Mouse (Mus musculus) testis, adult 2 months (tissue): ENCODE data around the gene Sdccag8. TPM values are rescaled to one million over a fixed set of nuclear protein-coding genes. Genes with fewer than 3 reads are reported as not detected.

Experiments
- H3K27ac ChIP-seq: fragments of 200-500 bp; 2 replicates; pipeline ENCODE4 v1.5.1; 2012; ENCODE audit warnings: low read depth, low read length; ENCODE audit not compliant: control insufficient read depth, insufficient read depth
- H3K27me3 ChIP-seq: fragments of 200-500 bp; 2 replicates; pipeline ENCODE4 v1.6.1; 2012; ENCODE audit warnings: mild to moderate bottlenecking, low read length, moderate library complexity; ENCODE audit not compliant: control insufficient read depth, insufficient read depth
- H3K36me3 ChIP-seq: fragments of 200-500 bp; 2 replicates; pipeline ENCODE4 v1.6.1; 2012; ENCODE audit warnings: mild to moderate bottlenecking, low read length; ENCODE audit not compliant: control insufficient read depth, insufficient read depth
- H3K4me1 ChIP-seq: fragments of 200-500 bp; 2 replicates; pipeline ENCODE4 v1.6.1; 2012; ENCODE audit warnings: low read length; ENCODE audit not compliant: control insufficient read depth, insufficient read depth
- H3K4me3 ChIP-seq: fragments of 200-500 bp; 2 replicates; pipeline ENCODE4 v1.5.1; 2012; ENCODE audit warnings: low read depth, mild to moderate bottlenecking, low read length, moderate library complexity, mixed read lengths; ENCODE audit not compliant: control insufficient read depth
- CTCF ChIP-seq: fragments of 200-500 bp; IDR thresholded peaks from 2 replicates; pipeline ENCODE4 v1.5.1; 2012; ENCODE audit warnings: low read depth, mild to moderate bottlenecking, inconsistent platforms, low read length, moderate library complexity; ENCODE audit not compliant: control insufficient read depth, insufficient read depth, insufficient replicate concordance
- POLR2A ChIP-seq: fragments of 200-500 bp; IDR thresholded peaks from 2 replicates; pipeline ENCODE4 v1.6.1; 2012; ENCODE audit warnings: low read depth, mild to moderate bottlenecking, inconsistent platforms, low read length, moderate library complexity; ENCODE audit not compliant: control insufficient read depth
- polyA plus RNA-seq: library from polyadenylated mRNA; depleted of rRNA; stranded (reverse); fragments of >200 nt; gene quantifications from 2 replicates; pipeline ENCODE4 v1.2.3, GENCODE M21; 2012

The Sdccag8 gene
- polyA plus RNA-seq, 1 experiment, result 17.4 TPM

GRCm38 (mm10) chr1:177019668-177020067 is 205.2 kb downstream of the Sdccag8 start:
- Histone ChIP-seq H3K27ac (no peak overlapping the region), H3K4me1 (no peaks in the 10 kb centered on the region), H3K4me3 (no peak overlapping the region), H3K27me3 (no peaks in the 10 kb centered on the region), H3K36me3 (no peaks in the 10 kb centered on the region)
- TF ChIP-seq CTCF, result no peak
- TF ChIP-seq POLR2A, result no peak

GRCm38 (mm10) chr1:177022751-177023150 is 208.3 kb downstream of the Sdccag8 start:
- no peak for TF ChIP-seq POLR2A
- no peak for TF ChIP-seq CTCF
- H3K27me3 ChIP-seq, result no peaks in the 10 kb centered on the region
- no peak overlapping the region for H3K27ac ChIP-seq
- H3K4me1 ChIP-seq, result no peaks in the 10 kb centered on the region
- no peak overlapping the region for H3K4me3 ChIP-seq
- no peaks in the 10 kb centered on the region for H3K36me3 ChIP-seq

GRCm38 (mm10) chr1:177027706-177028105 is 213.2 kb downstream of the Sdccag8 start:
- no peaks in the 10 kb centered on the region for H3K27me3 ChIP-seq
- no peak for TF ChIP-seq POLR2A
- no peak for TF ChIP-seq CTCF
- no peak overlapping the region for H3K27ac ChIP-seq
- H3K36me3 ChIP-seq, result no peaks in the 10 kb centered on the region; the same call in 1 of the 2 replicates
- H3K4me3 ChIP-seq, result no peak overlapping the region
- H3K4me1 ChIP-seq, result no peaks in the 10 kb centered on the region

GRCm38 (mm10) chr1:177029032-177029431 is 214.6 kb downstream of the Sdccag8 start:
- no peaks in the 10 kb centered on the region; the same call in 1 of the 2 replicates for H3K36me3 ChIP-seq
- no peaks in the 10 kb centered on the region for H3K4me1 ChIP-seq
- no peak for TF ChIP-seq POLR2A
- no peak for TF ChIP-seq CTCF
- H3K27ac ChIP-seq, result no peak overlapping the region
- H3K4me3 ChIP-seq, result no peak overlapping the region
- no peaks in the 10 kb centered on the region for H3K27me3 ChIP-seq

GRCm38 (mm10) chr1:177030669-177031068 is 216.2 kb downstream of the Sdccag8 start:
- H3K4me1 ChIP-seq, result no peaks in the 10 kb centered on the region
- H3K4me3 ChIP-seq, result no peak overlapping the region
- no peak for TF ChIP-seq POLR2A
- TF ChIP-seq CTCF, result no peak
- H3K27ac ChIP-seq, result no peak overlapping the region
- no peaks in the 10 kb centered on the region for H3K27me3 ChIP-seq
- no peaks in the 10 kb centered on the region; the same call in 1 of the 2 replicates for H3K36me3 ChIP-seq

- Histone ChIP-seq H3K4me3 (no peak overlapping the region), H3K27ac (no peak overlapping the region), H3K27me3 (no peaks in the 10 kb centered on the region), H3K4me1 (no peaks in the 10 kb centered on the region), H3K36me3 (no peaks in the 10 kb centered on the region; the same call in 1 of the 2 replicates)
- TF ChIP-seq POLR2A, result no peak
- no peak for TF ChIP-seq CTCF
Measured at GRCm38 (mm10) chr1:177031196-177031595, 216.7 kb downstream of the Sdccag8 start.

- no peaks in the 10 kb centered on the region; the same call in 1 of the 2 replicates for H3K36me3 ChIP-seq
- no peaks in the 10 kb centered on the region for H3K27me3 ChIP-seq
- H3K4me1 ChIP-seq, result no peaks in the 10 kb centered on the region
- no peak for TF ChIP-seq CTCF
- TF ChIP-seq POLR2A, result no peak
- no peak overlapping the region for H3K27ac ChIP-seq
- H3K4me3 ChIP-seq, result no peak overlapping the region
Measured at GRCm38 (mm10) chr1:177032233-177032632, 217.8 kb downstream of the Sdccag8 start.

- H3K36me3 ChIP-seq, result no peaks in the 10 kb centered on the region
Measured at GRCm38 (mm10) chr1:177035460-177035859, 221.0 kb downstream of the Sdccag8 start.

More at GRCm38 (mm10) chr1:177035460-177035859, 221.0 kb downstream of the Sdccag8 start:
- Histone ChIP-seq H3K4me3 (no peak overlapping the region), H3K27me3 (no peaks in the 10 kb centered on the region), H3K4me1 (no peaks in the 10 kb centered on the region), H3K27ac (no peak overlapping the region)
- no peak for TF ChIP-seq POLR2A
- no peak for TF ChIP-seq CTCF
